Mouse (Mus musculus) spleen, adult 2 months (tissue): ENCODE measurements around the gene Paqr5.

ENCODE experiments used
- CTCF ChIP-seq: fragments of 200-500 bp; IDR thresholded peaks from 2 replicates; pipeline ENCODE4 v1.5.1; 2011; ENCODE audit warnings: mild to moderate bottlenecking, inconsistent platforms; ENCODE audit not compliant: insufficient read depth, insufficient read length, insufficient replicate concordance; ENCODE audit errors: extremely low read depth
- POLR2A ChIP-seq: fragments of 200-500 bp; IDR thresholded peaks from 2 replicates; pipeline ENCODE4 v1.6.1; 2011; ENCODE audit warnings: low read depth, low read length, inconsistent platforms

DNA sequence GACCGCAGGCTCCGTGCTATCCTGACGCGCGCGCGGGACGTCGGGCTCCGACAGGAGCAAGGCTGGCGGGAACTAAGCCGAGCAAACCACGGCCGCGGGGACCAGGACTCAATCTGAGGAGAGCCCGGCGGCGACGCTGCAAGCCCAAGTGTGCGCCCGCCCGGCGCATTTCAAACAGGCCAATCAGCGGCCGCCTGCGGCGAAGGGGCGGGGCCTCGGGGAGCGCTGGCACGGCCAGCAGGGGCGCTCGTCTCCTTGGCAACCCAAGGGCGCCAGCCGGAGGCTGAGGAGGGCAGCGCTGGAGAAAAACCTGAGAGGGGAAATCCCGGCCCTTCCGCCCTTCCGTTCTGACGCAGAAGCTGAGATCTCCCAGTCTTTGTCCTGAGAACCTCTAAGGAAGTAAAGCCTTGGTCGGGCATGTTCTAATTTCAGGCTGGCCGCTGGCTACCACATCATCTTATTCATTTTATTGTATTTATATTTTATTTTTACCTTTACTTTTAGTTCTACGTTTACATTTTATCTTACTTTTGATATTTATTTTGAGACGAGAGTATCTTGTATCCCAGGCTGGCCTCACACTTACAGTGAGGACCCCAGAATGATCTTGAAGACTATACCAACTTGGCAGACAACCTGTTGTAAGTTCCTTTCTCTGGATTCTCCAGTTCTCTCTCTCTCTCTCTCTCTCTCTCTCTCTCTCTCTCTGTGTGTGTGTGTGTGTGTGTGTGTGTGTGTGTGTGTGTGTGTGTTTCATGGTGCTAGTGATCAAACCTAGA is 79.8 kb downstream of the Paqr5 start, which contains the start of gene Kif23:
- TF ChIP-seq CTCF = peak; percentile 76
- TF ChIP-seq POLR2A = peak; percentile 8; the same call in 1 of the 2 replicates
